Mouse (Mus musculus) lung, embryonic 15.5 days (tissue): ENCODE data around the gene Lrrc75a. TPM values are rescaled to one million over a fixed set of nuclear protein-coding genes. Genes with fewer than 3 reads are reported as not detected.

Source experiments
- ATAC-seq: fragments of 200-750 bp; cut with Nextera tagmentation; 2 replicates; pipeline ENCODE4 v1.8.0; 2017; ENCODE audit warnings: moderate number of reproducible peaks, borderline replicate concordance; ENCODE audit not compliant: low FRiP score, low TSS enrichment; ENCODE audit errors: extremely low read depth
- H3K27ac ChIP-seq: fragments of 300-500 bp; sonication (generic); 2 replicates; pipeline ENCODE4 v1.5.1; 2015; ENCODE audit warnings: moderate library complexity, mild to moderate bottlenecking, inconsistent platforms
- H3K27me3 ChIP-seq: fragments of 300-500 bp; sonication (generic); 2 replicates; pipeline ENCODE4 v1.6.1; 2015; ENCODE audit warnings: inconsistent platforms
- H3K36me3 ChIP-seq: fragments of 300-500 bp; sonication (generic); 2 replicates; pipeline ENCODE4 v1.6.1; 2015; ENCODE audit warnings: inconsistent platforms
- H3K4me1 ChIP-seq: fragments of 300-500 bp; sonication (generic); 2 replicates; pipeline ENCODE4 v1.6.1; 2015; ENCODE audit warnings: inconsistent platforms
- H3K4me2 ChIP-seq: fragments of 300-500 bp; sonication (generic); 2 replicates; pipeline ENCODE4 v1.6.1; 2015; ENCODE audit warnings: inconsistent platforms, mild to moderate bottlenecking, moderate library complexity
- H3K4me3 ChIP-seq: fragments of 300-500 bp; sonication (generic); 2 replicates; pipeline ENCODE4 v1.5.1; 2015; ENCODE audit warnings: mild to moderate bottlenecking, inconsistent platforms
- H3K9ac ChIP-seq: fragments of 300-500 bp; sonication (generic); 2 replicates; pipeline ENCODE4 v1.6.1; 2015; ENCODE audit warnings: inconsistent platforms
- H3K9me3 ChIP-seq: fragments of 300-500 bp; sonication (generic); 2 replicates; pipeline ENCODE4 v1.6.1; 2016; ENCODE audit warnings: inconsistent platforms
- WGBS: fragments of 180-500 bp; shearing (Covaris S2); methylation state at CpG from one replicate; pipeline ENCODE4 v1.1.7; 2015; 5-methylcytosine and 5-hydroxymethylcytosine counted together
- polyA plus RNA-seq: library from polyadenylated mRNA; unstranded; fragments of >200 nt; fragmentation: Nextera tagmentation; extraction: Ambion mirVana; gene quantifications from 2 replicates; pipeline ENCODE4 v1.2.1, GENCODE M21; 2015

The Lrrc75a gene
- polyA plus RNA-seq, 1 experiment from 2014 or later = 12.6 TPM

DNA sequence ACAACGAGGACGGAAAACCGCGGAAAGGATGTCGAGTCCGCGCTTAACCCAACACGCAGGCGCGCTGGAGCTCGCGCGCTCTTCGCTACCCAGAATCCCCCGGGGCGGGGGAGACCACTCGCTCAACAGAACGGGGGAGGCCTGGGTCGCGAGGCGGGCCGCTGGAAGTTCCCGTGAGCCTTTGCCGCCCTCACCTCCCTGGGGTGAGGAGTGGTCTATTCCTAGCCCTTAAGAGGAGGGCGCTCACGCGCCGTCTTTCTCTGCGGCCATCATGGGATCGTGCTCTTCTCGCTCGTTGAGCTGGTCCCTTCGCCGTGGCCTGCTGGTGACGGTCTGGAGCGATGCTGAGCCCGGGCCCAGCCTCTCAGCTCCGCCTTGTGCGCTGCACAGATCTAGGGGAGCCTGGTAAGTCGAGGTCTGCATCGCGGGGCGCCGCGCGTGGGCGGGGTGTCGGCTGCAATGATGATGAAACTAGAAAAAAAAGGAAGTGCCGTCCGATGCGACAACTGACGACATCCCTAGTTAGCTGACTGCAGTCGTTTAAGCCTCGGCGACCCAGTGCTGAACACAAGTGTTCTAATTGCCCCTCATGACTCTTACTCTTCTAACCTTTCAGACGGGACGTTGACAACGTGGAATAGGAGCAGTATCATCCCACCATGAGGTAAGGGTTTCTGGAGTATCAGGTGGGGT, 45.6 kb downstream of the Lrrc75a start:
- peak; percentile 94 for ATAC-seq
- WGBS = under 1% methylated on average over 58 of the region's 58 CpGs
- Histone ChIP-seq H3K4me3 (peak overlapping the region; percentile 67), H3K9ac (peak overlapping the region; percentile 86), H3K4me2 (peak overlapping the region; percentile 68), H3K36me3 (peaks cover 39% of the 10 kb centered on the region), H3K27ac (peak overlapping the region; percentile 93), H3K27me3 (no peaks in the 10 kb centered on the region), H3K9me3 (no peaks in the 10 kb centered on the region), H3K4me1 (peaks cover 42% of the 10 kb centered on the region)

DNA sequence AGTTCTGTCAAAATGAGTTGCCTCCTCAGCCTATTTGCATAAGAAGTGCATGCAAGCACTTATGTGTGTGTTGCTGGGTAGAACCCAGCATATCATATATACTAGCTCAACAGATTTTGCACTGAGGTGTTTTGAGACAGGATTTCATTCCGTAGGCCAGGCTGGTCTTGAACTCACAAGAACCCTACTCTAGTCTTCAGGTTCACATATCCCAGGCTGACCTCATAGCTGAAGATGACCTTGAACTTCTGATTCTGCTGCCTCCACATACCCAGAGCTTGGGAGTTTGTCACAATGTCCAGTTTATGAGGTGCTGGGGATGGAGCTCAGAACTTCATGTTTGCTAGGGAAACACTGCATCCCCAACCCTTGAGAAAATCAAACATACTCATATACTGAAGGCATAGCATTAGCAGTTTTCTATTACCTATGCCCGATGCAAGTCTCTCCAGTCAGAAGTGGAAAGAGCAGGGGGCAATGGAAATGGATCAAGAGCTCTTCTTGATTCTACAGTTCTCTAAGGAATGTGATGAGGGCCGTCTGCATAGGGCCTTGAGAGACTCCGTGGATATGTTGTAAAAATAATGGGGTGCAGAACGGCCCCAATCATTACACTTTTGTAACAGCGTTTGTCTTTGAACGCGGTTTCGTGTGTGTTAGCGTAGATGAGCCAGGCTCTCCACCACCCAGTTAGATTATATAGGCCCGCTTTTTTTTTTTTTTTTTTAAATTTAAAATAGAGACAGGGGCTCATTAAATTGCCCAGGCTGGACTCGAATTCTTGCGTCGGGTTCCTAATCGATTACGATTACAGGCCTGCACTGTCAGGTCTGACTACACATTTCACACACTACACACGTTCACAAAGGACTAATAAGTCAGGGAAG, 46.3 kb downstream of the Lrrc75a start:
- peak; percentile 5 for ATAC-seq
- peaks cover 31% of the 10 kb centered on the region for H3K36me3 ChIP-seq
- H3K4me2 ChIP-seq = peak overlapping the region; percentile 68
- H3K9ac ChIP-seq = peak overlapping the region; percentile 38
- H3K27me3 ChIP-seq = no peaks in the 10 kb centered on the region
- peak overlapping the region; percentile 89 for H3K27ac ChIP-seq
- WGBS = 9% methylated on average over 17 of the region's 17 CpGs
- peak overlapping the region; percentile 67 for H3K4me3 ChIP-seq
- H3K9me3 ChIP-seq = no peaks in the 10 kb centered on the region
- H3K4me1 ChIP-seq = peaks cover 42% of the 10 kb centered on the region

DNA sequence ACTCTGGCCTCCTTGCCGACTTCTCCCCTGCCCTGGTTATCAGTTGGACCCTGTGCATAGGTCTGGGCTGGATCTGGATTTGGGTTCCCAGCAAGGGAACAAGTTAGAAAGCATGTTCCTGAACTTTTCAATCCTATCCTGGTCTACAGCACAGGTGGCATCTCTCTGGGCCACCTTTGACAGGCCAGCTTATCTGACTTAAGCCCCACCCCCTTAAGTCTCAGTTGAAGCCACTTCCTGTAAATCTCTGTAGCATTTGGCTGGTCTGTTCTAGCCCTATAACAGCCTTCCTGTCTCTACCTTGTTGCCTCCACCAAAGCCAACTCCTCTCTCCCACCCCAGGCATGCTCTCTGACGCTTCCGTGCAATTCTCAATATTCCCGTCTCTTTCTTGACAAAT, 49.8 kb downstream of the Lrrc75a start:
- H3K4me2 ChIP-seq = no peak overlapping the region

DNA sequence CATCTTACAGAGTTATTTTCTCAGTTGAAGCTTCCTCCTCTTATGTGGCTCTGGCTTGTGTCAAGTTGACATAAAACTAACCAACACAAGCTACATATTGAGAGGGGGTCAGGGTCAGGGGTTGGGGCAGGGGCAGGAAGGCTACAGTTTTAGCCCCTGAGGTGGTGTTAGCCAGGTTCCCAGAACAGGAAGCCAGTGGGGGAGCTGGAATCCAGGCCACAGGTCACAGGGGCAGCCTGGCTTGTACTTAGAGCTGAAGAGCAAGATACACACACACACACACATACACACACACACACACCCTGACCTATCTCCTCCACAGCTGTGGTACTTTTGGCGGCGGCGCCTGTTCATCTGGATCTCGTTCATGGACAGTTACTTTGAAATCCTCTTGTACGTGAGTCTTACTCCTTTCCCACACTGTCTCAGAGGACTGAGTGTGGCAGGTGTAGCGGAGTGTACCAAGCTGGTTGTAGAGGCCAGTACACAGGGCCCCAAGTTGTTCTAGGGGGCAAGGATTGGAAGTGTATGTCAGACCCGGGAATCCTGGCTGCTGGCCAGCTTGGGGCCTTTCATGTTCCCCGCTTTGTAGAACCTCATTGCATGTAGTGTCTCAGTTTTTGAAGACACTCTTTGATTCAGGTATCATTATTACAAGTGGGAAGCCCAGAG, 56.3 kb downstream of the Lrrc75a start:
- Histone ChIP-seq H3K9me3 (no peaks in the 10 kb centered on the region), H3K27me3 (no peaks in the 10 kb centered on the region), H3K27ac (no peak overlapping the region), H3K4me3 (no peak overlapping the region), H3K4me1 (peaks cover 7% of the 10 kb centered on the region; the same call in 1 of the 2 replicates), H3K9ac (no peak overlapping the region), H3K4me2 (no peak overlapping the region), H3K36me3 (no peaks in the 10 kb centered on the region)
- 46% methylated on average over 8 of the region's 8 CpGs for WGBS
- ATAC-seq = no peak; the same call in 1 of the 2 replicates

More for the DNA sequence above, 49.8 kb downstream of the Lrrc75a start:
- peaks cover 17% of the 10 kb centered on the region; the same call in 1 of the 2 replicates for H3K4me1 ChIP-seq
- no peaks in the 10 kb centered on the region for H3K9me3 ChIP-seq
- WGBS = 43% methylated on average over 4 of the region's 4 CpGs
- H3K36me3 ChIP-seq = no peaks in the 10 kb centered on the region
- H3K4me3 ChIP-seq = no peak overlapping the region
- no peak for ATAC-seq
- H3K27ac ChIP-seq = no peak overlapping the region
- H3K27me3 ChIP-seq = no peaks in the 10 kb centered on the region
- no peak overlapping the region for H3K9ac ChIP-seq

DNA sequence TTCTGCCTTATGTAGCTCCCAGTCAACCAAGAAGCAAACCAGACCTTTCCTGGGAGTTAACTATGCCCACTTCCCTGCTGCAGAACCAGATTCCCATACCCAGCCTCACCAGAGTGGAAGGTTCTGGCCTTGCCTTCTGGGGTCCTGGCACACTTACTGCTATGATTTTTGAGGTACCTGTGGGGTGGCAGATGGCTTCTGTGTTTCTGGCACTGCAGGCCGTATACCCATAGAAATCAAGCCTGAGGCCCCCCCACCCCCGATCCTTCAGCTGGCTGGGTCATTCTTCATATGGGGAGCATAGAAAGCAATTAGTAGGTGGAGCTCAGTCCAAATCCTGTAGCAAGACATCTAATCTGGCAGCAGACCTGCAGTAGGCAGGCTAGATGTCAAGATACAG, 57.3 kb downstream of the Lrrc75a start:
- Histone ChIP-seq H3K9me3 (no peaks in the 10 kb centered on the region), H3K27me3 (no peaks in the 10 kb centered on the region), H3K4me1 (peaks cover 7% of the 10 kb centered on the region; the same call in 1 of the 2 replicates), H3K4me3 (no peak overlapping the region), H3K27ac (no peak overlapping the region), H3K36me3 (no peaks in the 10 kb centered on the region), H3K9ac (no peak overlapping the region), H3K4me2 (no peak overlapping the region)
- no peak for ATAC-seq
- 87% methylated on average over 2 of the region's 2 CpGs for WGBS

DNA sequence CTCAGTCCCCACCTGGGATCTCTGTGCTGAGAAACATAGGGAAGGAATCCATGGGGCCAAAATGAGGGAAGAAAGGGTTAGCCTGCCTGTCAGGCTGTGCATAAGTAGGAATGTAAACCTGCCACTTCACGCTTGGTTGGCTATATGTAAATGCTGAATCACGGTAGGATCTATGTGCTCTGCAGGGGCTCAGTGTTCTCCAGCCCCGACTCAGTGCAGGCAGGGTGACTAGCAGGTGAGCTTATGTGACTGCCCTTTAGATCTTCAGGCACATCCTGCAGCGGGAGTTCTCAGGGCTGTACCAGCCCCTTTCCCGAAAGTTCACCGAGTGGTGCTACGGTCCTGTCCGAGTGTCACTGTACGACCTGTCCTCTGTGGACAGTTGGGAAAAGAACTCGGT, 58.9 kb downstream of the Lrrc75a start:
- no peak overlapping the region for H3K27ac ChIP-seq
- no peaks in the 10 kb centered on the region for H3K9me3 ChIP-seq
- no peak overlapping the region for H3K4me3 ChIP-seq
- peaks cover 7% of the 10 kb centered on the region; the same call in 1 of the 2 replicates for H3K4me1 ChIP-seq
- ATAC-seq = no peak
- no peaks in the 10 kb centered on the region for H3K27me3 ChIP-seq
- H3K4me2 ChIP-seq = no peak overlapping the region
- no peaks in the 10 kb centered on the region for H3K36me3 ChIP-seq
- no peak overlapping the region for H3K9ac ChIP-seq
- WGBS = 82% methylated on average over 10 of the region's 10 CpGs

GRCm38 (mm10) chr11:62587034-62587433, 61.3 kb downstream of the Lrrc75a start:
- Histone ChIP-seq H3K4me3 (no peak overlapping the region), H3K4me1 (peaks cover 3% of the 10 kb centered on the region; the same call in 1 of the 2 replicates), H3K9ac (no peak overlapping the region), H3K4me2 (no peak overlapping the region), H3K27ac (no peak overlapping the region), H3K36me3 (no peaks in the 10 kb centered on the region), H3K9me3 (no peaks in the 10 kb centered on the region), H3K27me3 (no peaks in the 10 kb centered on the region)
- whole genome bisulfite sequencing = 77% methylated on average over 5 of the region's 5 CpGs
- no peak for ATAC-seq

DNA sequence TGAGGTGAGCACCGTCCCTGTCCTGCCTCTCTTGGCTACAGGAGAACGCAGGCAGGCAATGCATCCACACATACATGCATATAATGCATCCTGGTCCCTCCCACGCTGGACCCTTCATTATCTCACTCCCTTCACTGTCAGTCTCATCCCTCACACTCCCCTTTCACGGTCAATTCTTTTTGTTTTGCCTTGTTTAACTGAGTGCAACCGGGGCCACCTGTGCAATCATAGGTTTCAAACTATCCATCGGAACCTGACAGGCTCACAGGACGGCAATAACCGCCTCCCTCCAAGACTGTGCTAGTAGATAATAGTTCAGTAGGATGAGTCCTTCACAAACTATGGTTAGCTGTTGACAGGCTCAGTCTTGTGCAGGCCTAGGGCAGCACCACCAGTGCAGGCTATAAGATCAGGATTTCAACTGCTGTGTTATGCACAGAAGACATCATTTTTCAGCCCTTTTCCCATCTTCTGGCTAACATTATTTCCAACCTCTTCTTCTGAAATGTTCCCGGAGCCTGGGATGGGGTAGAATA, 63.6 kb downstream of the Lrrc75a start:
- ATAC-seq = no peak
- no peak overlapping the region for H3K4me3 ChIP-seq
- H3K27ac ChIP-seq = no peak overlapping the region
- H3K4me1 ChIP-seq = no peaks in the 10 kb centered on the region; the same call in 1 of the 2 replicates
- H3K36me3 ChIP-seq = no peaks in the 10 kb centered on the region
- H3K27me3 ChIP-seq = no peaks in the 10 kb centered on the region
- no peaks in the 10 kb centered on the region for H3K9me3 ChIP-seq
- WGBS = 58% methylated on average over 9 of the region's 9 CpGs
- no peak overlapping the region for H3K4me2 ChIP-seq
- no peak overlapping the region for H3K9ac ChIP-seq

GRCm38 (mm10) chr11:62583031-62583430, 65.3 kb downstream of the Lrrc75a start:
- no peak overlapping the region for H3K27ac ChIP-seq

GRCm38 (mm10) chr11:62576530-62577152, 71.7 kb downstream of the Lrrc75a start:
- Histone ChIP-seq H3K4me2 (peak overlapping the region; percentile 91), H3K4me3 (peak overlapping the region; percentile 48), H3K9ac (no peak overlapping the region), H3K27me3 (peaks cover 4% of the 10 kb centered on the region; the same call in 1 of the 2 replicates), H3K9me3 (no peaks in the 10 kb centered on the region), H3K36me3 (no peaks in the 10 kb centered on the region), H3K4me1 (peaks cover 11% of the 10 kb centered on the region), H3K27ac (no peak overlapping the region)
- no peak for ATAC-seq
- WGBS = 57% methylated on average over 16 of the region's 16 CpGs

More at GRCm38 (mm10) chr11:62583031-62583430, 65.3 kb downstream of the Lrrc75a start:
- no peaks in the 10 kb centered on the region for H3K9me3 ChIP-seq
- no peak overlapping the region for H3K9ac ChIP-seq
- no peaks in the 10 kb centered on the region for H3K36me3 ChIP-seq
- no peaks in the 10 kb centered on the region for H3K27me3 ChIP-seq
- H3K4me1 ChIP-seq = no peaks in the 10 kb centered on the region; the same call in 1 of the 2 replicates
- ATAC-seq = no peak
- H3K4me2 ChIP-seq = no peak overlapping the region
- no peak overlapping the region for H3K4me3 ChIP-seq
- 82% methylated on average over 6 of the region's 6 CpGs for WGBS
